Mouse (Mus musculus) E14TG2a.4 (cell line): ENCODE data around the gene Ddah2.

Source experiments
- H3K27me3 ChIP-seq: 2 replicates; pipeline ENCODE4 v1.6.1; 2014; ENCODE audit warnings: low read length, control low read depth; ENCODE audit not compliant: insufficient read depth
- H3K36me3 ChIP-seq: 2 replicates; pipeline ENCODE4 v1.6.1; 2014; ENCODE audit warnings: low read length, control low read depth; ENCODE audit not compliant: insufficient read depth
- H3K4me1 ChIP-seq: replicated peaks from 2 replicates; pipeline ENCODE4 v1.6.1; 2014; ENCODE audit warnings: low read depth, low read length, control low read depth
- H3K4me3 ChIP-seq: replicated peaks from 2 replicates; pipeline ENCODE4 v1.5.1; 2014; ENCODE audit warnings: mild to moderate bottlenecking, low read length
- H3K9me3 ChIP-seq: 2 replicates; pipeline ENCODE4 v1.6.1; 2014; ENCODE audit warnings: low read length, control low read depth
- CTCF ChIP-seq: conservative IDR thresholded peaks from 2 replicates; pipeline ENCODE4 v1.5.1; 2014; ENCODE audit warnings: low read length
- NANOG ChIP-seq: IDR thresholded peaks from 2 replicates; pipeline ENCODE4 v1.6.1; 2014; ENCODE audit warnings: borderline replicate concordance, low read length, mixed read lengths
- POU5F1 ChIP-seq: IDR thresholded peaks from 2 replicates; pipeline ENCODE4 v1.6.1; 2014; ENCODE audit warnings: low read length, borderline replicate concordance

Gene Ddah2

GRCm38 (mm10) chr17:35074097-35074496, 15.3 kb downstream of the Ddah2 start:
- H3K36me3 ChIP-seq, result 0 out of 2 replicates have a peak, but pooled peaks cover 3% of the 10 kb centered on the region
- TF ChIP-seq NANOG, result no peak
- TF ChIP-seq POU5F1, result no peak
- no peak for TF ChIP-seq CTCF
- H3K4me3 ChIP-seq, result peak overlapping the region; percentile 73
- H3K9me3 ChIP-seq, result no peaks in the 10 kb centered on the region
- H3K27me3 ChIP-seq, result peaks cover 3% of the 10 kb centered on the region; the same call in 1 of the 2 replicates
- peaks cover 85% of the 10 kb centered on the region for H3K4me1 ChIP-seq

GRCm38 (mm10) chr17:35076507-35077176, 17.8 kb downstream of the Ddah2 start, which contains the start of gene Ly6g6e:
Gene Ly6g6e (plus strand): TSS chr17:35076902.
- TF ChIP-seq NANOG, result no peak
- TF ChIP-seq CTCF, result no peak
- TF ChIP-seq POU5F1, result no peak

GRCm38 (mm10) chr17:35077285-35077684, 18.4 kb downstream of the Ddah2 start:
- TF ChIP-seq NANOG (no peak), CTCF (no peak), POU5F1 (no peak)
- H3K36me3 ChIP-seq, result 0 out of 2 replicates have a peak, but pooled peaks cover 3% of the 10 kb centered on the region
- no peaks in the 10 kb centered on the region for H3K27me3 ChIP-seq
- no peaks in the 10 kb centered on the region for H3K9me3 ChIP-seq
- peaks cover 79% of the 10 kb centered on the region for H3K4me1 ChIP-seq
- H3K4me3 ChIP-seq, result peak overlapping the region; percentile 78

More at GRCm38 (mm10) chr17:35076507-35077176, 17.8 kb downstream of the Ddah2 start, which contains the start of gene Ly6g6e:
- H3K36me3 ChIP-seq, result 0 out of 2 replicates have a peak, but pooled peaks cover 3% of the 10 kb centered on the region
- no peaks in the 10 kb centered on the region for H3K27me3 ChIP-seq
- H3K4me3 ChIP-seq, result peak within 1 kb of the TSS; percentile 78
- no peaks in the 10 kb centered on the region for H3K9me3 ChIP-seq
- peaks cover 84% of the 10 kb centered on the region for H3K4me1 ChIP-seq

GRCm38 (mm10) chr17:35077786-35078233, 19.0 kb downstream of the Ddah2 start, which contains the start of gene Ly6g6d:
Gene Ly6g6d (minus strand): TSS chr17:35078065.
- Histone ChIP-seq H3K4me3 (peak within 1 kb of the TSS; percentile 78), H3K36me3 (0 out of 2 replicates have a peak, but pooled peaks cover 3% of the 10 kb centered on the region), H3K9me3 (no peaks in the 10 kb centered on the region), H3K4me1 (peaks cover 74% of the 10 kb centered on the region), H3K27me3 (no peaks in the 10 kb centered on the region; the same call in 1 of the 2 replicates)
- TF ChIP-seq POU5F1 (no peak), CTCF (no peak), NANOG (no peak)

- Histone ChIP-seq H3K27me3 (peaks cover 2% of the 10 kb centered on the region; the same call in 1 of the 2 replicates), H3K4me3 (no peak overlapping the region), H3K4me1 (peaks cover 61% of the 10 kb centered on the region), H3K36me3 (0 out of 2 replicates have a peak, but pooled peaks cover 3% of the 10 kb centered on the region), H3K9me3 (no peaks in the 10 kb centered on the region)
- TF ChIP-seq NANOG (no peak), CTCF (no peak), POU5F1 (no peak)
Measured at GRCm38 (mm10) chr17:35079778-35080177, 20.9 kb downstream of the Ddah2 start.

DNA sequence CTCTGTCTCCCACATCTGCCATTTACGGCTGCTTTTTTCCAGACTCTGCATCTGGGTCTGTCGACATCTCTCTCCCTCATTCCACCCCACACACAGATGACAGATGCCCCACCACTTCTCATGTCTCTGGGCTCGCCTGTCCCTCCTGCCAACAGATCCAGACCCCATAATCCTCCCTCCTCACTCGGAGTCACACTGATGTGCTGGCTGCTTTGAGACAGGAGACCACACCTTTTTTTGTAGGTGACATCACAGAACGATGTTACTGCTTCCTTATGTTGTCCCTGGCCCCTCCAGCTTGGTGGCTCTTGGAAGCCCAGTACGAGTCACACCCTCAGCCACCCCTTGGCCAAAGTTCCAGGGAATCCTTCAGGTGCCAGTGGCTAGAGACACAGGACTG, 21.4 kb downstream of the Ddah2 start:
- Histone ChIP-seq H3K4me1 (peaks cover 56% of the 10 kb centered on the region), H3K27me3 (peaks cover 2% of the 10 kb centered on the region; the same call in 1 of the 2 replicates), H3K9me3 (no peaks in the 10 kb centered on the region), H3K4me3 (0 out of 2 replicates have a peak overlapping the region, but pooled peaks have one; percentile 27), H3K36me3 (0 out of 2 replicates have a peak, but pooled peaks cover 3% of the 10 kb centered on the region)
- TF ChIP-seq POU5F1 (no peak), NANOG (no peak), CTCF (no peak)

- no peak for TF ChIP-seq POU5F1
- TF ChIP-seq NANOG, result no peak
- no peak for TF ChIP-seq CTCF
Measured at GRCm38 (mm10) chr17:35080710-35081109, 21.9 kb downstream of the Ddah2 start.

DNA sequence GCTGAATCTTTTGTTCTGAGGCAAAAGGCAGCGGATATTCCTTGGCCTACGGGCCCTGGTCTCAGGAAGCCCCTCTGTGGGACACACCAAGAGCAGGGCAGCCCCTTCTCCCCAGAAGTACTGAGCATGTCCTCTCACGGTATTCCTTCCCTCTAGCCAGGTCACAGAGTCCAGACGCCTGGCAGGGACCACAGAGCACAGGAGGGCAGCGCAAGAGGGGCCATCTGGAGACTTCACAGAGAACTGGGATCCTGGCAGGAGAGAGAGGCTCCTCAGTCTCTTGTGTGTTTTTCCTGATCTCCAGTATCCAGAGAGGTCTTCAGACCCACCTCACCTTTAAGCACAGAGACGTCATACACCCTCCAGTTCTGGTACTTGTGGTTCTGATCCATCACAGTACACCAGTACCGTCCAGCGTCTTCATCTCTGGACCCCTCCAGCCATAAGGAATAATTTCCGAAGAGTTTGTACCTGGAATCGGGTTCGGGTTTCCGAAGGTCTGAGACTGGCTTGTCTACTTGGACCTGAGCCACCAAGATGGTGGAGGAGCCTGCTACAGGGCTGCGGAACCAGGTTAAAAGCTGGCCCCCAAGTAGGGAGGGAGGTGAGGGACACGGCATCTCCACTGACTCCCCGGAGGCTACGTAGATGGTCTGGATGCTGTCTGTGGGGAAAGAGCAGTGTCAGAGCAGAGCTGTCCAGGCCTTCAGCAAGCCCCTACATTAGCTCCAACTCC, 24.2 kb downstream of the Ddah2 start:
- H3K36me3 ChIP-seq, result 0 out of 2 replicates have a peak, but pooled peaks cover 3% of the 10 kb centered on the region
- peaks cover 35% of the 10 kb centered on the region for H3K4me1 ChIP-seq
- TF ChIP-seq CTCF, result no peak
- TF ChIP-seq NANOG, result no peak
- no peaks in the 10 kb centered on the region for H3K9me3 ChIP-seq
- H3K27me3 ChIP-seq, result peaks cover 2% of the 10 kb centered on the region; the same call in 1 of the 2 replicates
- H3K4me3 ChIP-seq, result no peak overlapping the region

More at GRCm38 (mm10) chr17:35080710-35081109, 21.9 kb downstream of the Ddah2 start:
- H3K9me3 ChIP-seq, result no peaks in the 10 kb centered on the region
- H3K36me3 ChIP-seq, result 0 out of 2 replicates have a peak, but pooled peaks cover 3% of the 10 kb centered on the region
- H3K4me3 ChIP-seq, result peak overlapping the region; percentile 27
- H3K4me1 ChIP-seq, result peaks cover 52% of the 10 kb centered on the region
- H3K27me3 ChIP-seq, result peaks cover 2% of the 10 kb centered on the region; the same call in 1 of the 2 replicates
